Mouse (Mus musculus): Measurements from ENCODE around the gene Ezr. TPM values are rescaled to one million over a fixed set of nuclear protein-coding genes. Genes with fewer than 3 reads are reported as not detected.

The Ezr gene
- polyA plus RNA-seq, 1 experiment, result 10.2 TPM

DNA sequence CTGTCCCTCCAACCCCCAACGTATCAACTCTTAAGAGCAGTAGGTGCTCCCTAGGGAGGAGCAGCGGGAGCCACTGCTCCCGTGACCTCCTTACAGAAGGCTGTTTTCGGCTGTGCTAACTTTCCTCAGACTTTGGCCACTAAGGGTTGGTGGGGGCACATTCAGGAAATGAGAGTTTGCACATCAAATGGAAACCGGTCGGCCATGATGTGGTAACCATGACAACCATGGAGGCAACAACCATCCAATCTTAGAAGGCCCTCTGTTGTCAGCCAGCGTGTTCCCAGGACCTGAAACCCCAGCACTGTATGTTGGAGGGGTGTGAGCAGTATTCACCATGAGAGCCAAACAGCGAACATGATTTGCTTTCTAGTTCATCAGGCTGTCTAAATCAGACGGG is 7.4 kb downstream of the Ezr start:
- H3K27me3 ChIP-seq (ENCODE audit: control insufficient read depth), result no peaks in the 10 kb centered on the region
- H3K9me3 ChIP-seq (ENCODE audit: control insufficient read depth, low read length), result no peaks in the 10 kb centered on the region
- H3K4me3 ChIP-seq (replicated peaks), result no peak overlapping the region
- peaks cover 61% of the 10 kb centered on the region for H3K36me3 ChIP-seq (ENCODE audit: control insufficient read depth)
- peaks cover 72% of the 10 kb centered on the region for H3K4me1 ChIP-seq (ENCODE audit: control insufficient read depth)
- TF ChIP-seq TAL1 (IDR thresholded peaks at IDR 0.05; ENCODE audit: low read length), result no peak
- TF ChIP-seq GATA1 (IDR thresholded peaks at IDR 0.05; ENCODE audit: low read length), result no peak

DNA sequence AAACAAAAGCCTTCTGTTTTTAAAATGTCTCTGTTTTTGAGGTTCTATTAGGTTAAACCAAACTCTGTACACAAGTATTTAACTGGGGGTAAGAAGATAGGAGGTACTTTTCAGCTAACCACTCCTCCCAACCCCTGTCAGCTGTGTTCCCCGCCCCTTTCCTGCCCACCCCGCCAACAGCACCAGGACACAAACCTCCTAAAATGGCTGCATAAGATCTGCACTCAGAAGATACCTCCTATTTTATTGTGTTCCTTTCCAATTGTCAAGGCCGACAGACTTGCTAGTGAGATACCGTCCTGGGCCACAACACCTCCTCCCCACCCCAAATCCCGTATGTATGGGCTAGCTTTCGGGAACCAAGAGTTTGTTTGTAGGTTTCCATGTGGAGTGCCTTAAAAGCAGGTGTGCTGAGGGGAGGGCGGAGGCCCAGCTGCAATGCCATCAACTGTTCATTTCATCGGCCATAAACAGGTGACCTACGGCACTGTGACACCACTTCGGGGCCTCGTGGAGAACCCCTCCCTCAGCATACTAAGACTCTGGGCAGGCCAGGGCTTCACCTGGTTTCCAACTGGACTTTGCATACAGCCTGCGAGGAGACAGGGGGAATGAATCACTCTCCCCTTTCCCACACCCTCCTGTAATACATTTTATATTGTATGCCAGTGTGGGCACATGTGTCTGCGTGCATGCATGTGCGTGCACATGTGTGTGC is 9.2 kb downstream of the Ezr start:
- H3K4me1 ChIP-seq (ENCODE audit: control insufficient read depth), result peaks cover 64% of the 10 kb centered on the region
- no peaks in the 10 kb centered on the region for H3K27me3 ChIP-seq (ENCODE audit: control insufficient read depth)
- peaks cover 68% of the 10 kb centered on the region for H3K36me3 ChIP-seq (ENCODE audit: control insufficient read depth)
- H3K9me3 ChIP-seq (ENCODE audit: control insufficient read depth, low read length), result no peaks in the 10 kb centered on the region
- H3K4me3 ChIP-seq (replicated peaks), result no peak overlapping the region
- TF ChIP-seq GATA1 (IDR thresholded peaks at IDR 0.05; ENCODE audit: low read length), result no peak
- no peak for TF ChIP-seq TAL1 (IDR thresholded peaks at IDR 0.05; ENCODE audit: low read length)

DNA sequence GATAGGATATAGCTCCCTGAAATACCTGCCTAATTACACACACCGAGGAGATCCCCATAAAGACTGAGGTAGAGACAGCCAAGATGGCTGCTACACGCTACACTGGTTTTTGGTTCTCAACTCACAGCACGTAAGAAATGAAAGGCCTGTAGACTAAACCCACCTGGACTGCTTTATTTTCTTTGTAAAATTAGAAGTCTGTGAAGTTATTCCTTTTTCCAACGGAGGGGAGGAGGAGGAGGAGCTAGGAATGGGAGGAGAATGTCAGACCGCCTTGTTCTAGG is 10.2 kb downstream of the Ezr start:
- Histone ChIP-seq H3K27me3 (ENCODE audit: control insufficient read depth) (no peaks in the 10 kb centered on the region), H3K36me3 (ENCODE audit: control insufficient read depth) (peaks cover 70% of the 10 kb centered on the region), H3K9me3 (ENCODE audit: control insufficient read depth, low read length) (no peaks in the 10 kb centered on the region), H3K4me3 (replicated peaks) (no peak overlapping the region), H3K4me1 (ENCODE audit: control insufficient read depth) (peaks cover 65% of the 10 kb centered on the region)
- TF ChIP-seq TAL1 (IDR thresholded peaks at IDR 0.05; ENCODE audit: low read length) (no peak), GATA1 (IDR thresholded peaks at IDR 0.05; ENCODE audit: low read length) (no peak)

DNA sequence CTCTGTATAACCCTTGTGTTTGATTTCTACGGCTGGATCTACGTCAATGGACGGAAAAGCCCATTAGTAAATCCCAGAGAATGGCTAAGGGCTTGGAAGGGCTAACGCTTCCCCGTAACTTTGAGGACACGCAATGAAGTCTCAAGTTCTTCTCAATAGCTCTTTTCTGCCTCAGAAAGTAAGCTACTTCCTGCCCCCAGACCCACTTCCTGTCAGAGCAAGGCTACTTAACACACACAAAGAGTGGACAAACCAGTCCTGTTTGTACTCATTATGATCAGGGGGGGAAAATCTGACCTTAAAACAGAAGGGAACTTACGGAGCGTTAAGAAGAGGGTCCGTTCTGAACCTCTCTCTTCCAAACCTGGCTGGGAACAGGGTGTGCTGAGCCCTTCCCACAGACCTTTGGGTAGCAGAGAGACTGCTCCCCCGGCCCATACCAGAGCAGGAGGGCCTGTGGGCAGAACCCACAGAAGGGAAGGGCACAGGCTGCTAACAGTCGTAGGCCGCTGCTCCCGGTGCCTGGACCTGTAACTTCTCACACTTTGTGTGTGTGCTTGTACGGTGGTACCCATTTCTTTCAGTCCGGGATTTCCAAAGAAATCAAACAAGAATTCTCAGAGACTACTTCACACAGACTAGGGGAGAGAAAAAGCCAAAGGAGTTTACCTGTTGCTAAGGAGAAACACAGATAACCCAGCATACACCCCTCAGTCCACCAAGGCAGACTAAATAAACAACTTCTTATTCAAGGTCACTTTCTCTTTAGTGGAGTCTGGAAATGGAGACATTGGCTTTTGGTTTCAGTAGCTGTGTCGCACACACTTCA is 10.7 kb downstream of the Ezr start:
- no peaks in the 10 kb centered on the region for H3K27me3 ChIP-seq (ENCODE audit: control insufficient read depth)
- TF ChIP-seq GATA1 (IDR thresholded peaks at IDR 0.05; ENCODE audit: low read length), result no peak
- no peak for TF ChIP-seq TAL1 (IDR thresholded peaks at IDR 0.05; ENCODE audit: low read length)
- H3K4me3 ChIP-seq (replicated peaks), result no peak overlapping the region
- H3K4me1 ChIP-seq (ENCODE audit: control insufficient read depth), result peaks cover 62% of the 10 kb centered on the region
- peaks cover 67% of the 10 kb centered on the region for H3K36me3 ChIP-seq (ENCODE audit: control insufficient read depth)
- no peaks in the 10 kb centered on the region for H3K9me3 ChIP-seq (ENCODE audit: control insufficient read depth, low read length)

DNA sequence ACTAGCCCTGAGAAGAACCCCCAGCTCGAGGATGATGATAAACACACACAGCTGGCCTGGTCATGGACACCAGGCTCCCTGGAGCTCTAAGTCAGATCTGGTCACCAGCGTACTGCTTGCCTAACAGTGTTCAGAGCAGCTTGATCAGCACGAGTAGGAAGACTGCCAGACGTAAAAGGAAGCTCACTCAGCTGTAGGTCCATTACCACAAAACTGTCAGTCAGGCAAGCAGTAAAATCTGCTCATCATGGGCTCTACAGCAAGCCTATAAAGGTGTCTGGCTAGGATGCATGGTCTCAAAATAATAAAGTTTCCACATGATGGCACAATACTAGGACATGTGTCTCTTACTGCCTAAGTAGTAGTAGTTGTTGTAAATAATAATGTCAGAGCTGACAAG is 13.0 kb downstream of the Ezr start:
- Histone ChIP-seq H3K4me3 (replicated peaks) (no peak overlapping the region), H3K36me3 (ENCODE audit: control insufficient read depth) (peaks cover 58% of the 10 kb centered on the region), H3K4me1 (ENCODE audit: control insufficient read depth) (peaks cover 66% of the 10 kb centered on the region), H3K9me3 (ENCODE audit: control insufficient read depth, low read length) (no peaks in the 10 kb centered on the region), H3K27me3 (ENCODE audit: control insufficient read depth) (no peaks in the 10 kb centered on the region)
- no peak for TF ChIP-seq GATA1 (IDR thresholded peaks at IDR 0.05; ENCODE audit: low read length)
- TF ChIP-seq TAL1 (IDR thresholded peaks at IDR 0.05; ENCODE audit: low read length), result no peak

DNA sequence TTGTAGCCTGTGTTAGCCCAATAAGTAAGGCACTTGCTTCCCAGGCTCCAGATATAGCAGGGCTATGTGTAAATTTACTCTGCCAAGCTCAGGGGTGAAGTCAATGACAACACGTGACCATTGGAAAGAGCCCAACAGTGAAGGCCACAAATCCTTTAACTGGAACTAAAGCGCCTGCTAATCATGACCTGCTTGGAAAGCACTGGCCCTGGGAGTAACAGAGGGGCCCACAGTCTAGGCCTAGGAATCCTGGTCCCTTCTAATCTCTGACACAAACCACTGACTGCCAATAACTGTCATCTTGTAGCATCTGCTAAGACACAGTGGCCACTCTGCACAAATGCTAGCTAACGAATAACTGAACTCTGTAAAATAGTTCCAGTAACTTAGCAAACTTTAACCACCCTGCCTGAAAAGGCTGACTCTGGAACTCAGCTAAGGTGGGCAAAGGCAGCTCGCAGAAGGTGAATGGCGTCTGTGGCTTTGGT is 14.2 kb downstream of the Ezr start:
- Histone ChIP-seq H3K4me3 (replicated peaks) (no peak overlapping the region), H3K27me3 (ENCODE audit: control insufficient read depth) (no peaks in the 10 kb centered on the region), H3K36me3 (ENCODE audit: control insufficient read depth) (peaks cover 47% of the 10 kb centered on the region), H3K9me3 (ENCODE audit: control insufficient read depth, low read length) (no peaks in the 10 kb centered on the region), H3K4me1 (ENCODE audit: control insufficient read depth) (peaks cover 64% of the 10 kb centered on the region)
- no peak for TF ChIP-seq GATA1 (IDR thresholded peaks at IDR 0.05; ENCODE audit: low read length)
- no peak for TF ChIP-seq TAL1 (IDR thresholded peaks at IDR 0.05; ENCODE audit: low read length)

DNA sequence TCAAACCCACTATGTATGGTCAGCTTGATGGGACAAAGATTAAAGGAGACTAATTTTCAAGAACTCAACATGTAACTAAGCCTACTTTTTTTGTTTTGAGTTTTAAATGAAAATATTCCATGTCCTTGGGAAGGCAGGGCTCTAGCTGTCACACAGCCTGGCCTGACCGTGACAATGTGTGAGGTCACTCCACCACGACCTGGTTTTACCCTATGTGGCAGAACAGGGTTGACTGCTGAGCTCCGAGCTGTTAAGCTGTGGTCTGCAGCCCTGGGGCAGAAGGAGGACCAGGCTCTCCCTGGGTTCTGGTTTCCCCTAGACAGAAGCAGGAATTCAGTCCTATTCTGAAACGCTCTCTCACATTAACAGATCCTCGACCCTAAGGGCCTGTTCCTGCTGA is 14.8 kb downstream of the Ezr start:
- no peak for TF ChIP-seq TAL1 (IDR thresholded peaks at IDR 0.05; ENCODE audit: low read length)
- no peak for TF ChIP-seq GATA1 (IDR thresholded peaks at IDR 0.05; ENCODE audit: low read length)
- Histone ChIP-seq H3K27me3 (ENCODE audit: control insufficient read depth) (no peaks in the 10 kb centered on the region), H3K4me1 (ENCODE audit: control insufficient read depth) (peaks cover 62% of the 10 kb centered on the region), H3K36me3 (ENCODE audit: control insufficient read depth) (peaks cover 46% of the 10 kb centered on the region), H3K4me3 (replicated peaks) (no peak overlapping the region), H3K9me3 (ENCODE audit: control insufficient read depth, low read length) (no peaks in the 10 kb centered on the region)

DNA sequence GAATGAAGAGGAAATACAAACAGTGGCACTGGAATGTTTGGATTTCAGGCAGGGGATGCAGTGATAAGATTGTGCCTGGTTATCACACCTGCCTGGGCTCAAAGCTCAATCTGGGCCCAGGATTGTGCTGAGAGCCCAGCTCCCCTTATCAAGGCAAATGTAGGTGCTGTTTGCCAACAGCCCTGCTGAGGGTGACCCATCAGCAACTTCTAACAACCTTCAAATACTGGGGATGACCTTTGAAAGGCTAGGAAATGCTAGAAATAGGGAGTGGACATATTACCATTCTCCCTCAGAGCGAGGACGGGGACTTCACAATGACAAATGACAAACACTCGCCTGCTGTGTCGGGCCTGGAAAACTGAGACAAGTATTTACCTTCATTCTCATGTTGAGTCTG is 15.8 kb downstream of the Ezr start:
- TF ChIP-seq GATA1 (IDR thresholded peaks at IDR 0.05; ENCODE audit: low read length), result no peak
- no peak for TF ChIP-seq TAL1 (IDR thresholded peaks at IDR 0.05; ENCODE audit: low read length)
- H3K27me3 ChIP-seq (ENCODE audit: control insufficient read depth), result no peaks in the 10 kb centered on the region
- no peak overlapping the region for H3K4me3 ChIP-seq (replicated peaks)
- H3K4me1 ChIP-seq (ENCODE audit: control insufficient read depth), result peaks cover 62% of the 10 kb centered on the region
- H3K9me3 ChIP-seq (ENCODE audit: control insufficient read depth, low read length), result no peaks in the 10 kb centered on the region
- H3K36me3 ChIP-seq (ENCODE audit: control insufficient read depth), result peaks cover 39% of the 10 kb centered on the region

DNA sequence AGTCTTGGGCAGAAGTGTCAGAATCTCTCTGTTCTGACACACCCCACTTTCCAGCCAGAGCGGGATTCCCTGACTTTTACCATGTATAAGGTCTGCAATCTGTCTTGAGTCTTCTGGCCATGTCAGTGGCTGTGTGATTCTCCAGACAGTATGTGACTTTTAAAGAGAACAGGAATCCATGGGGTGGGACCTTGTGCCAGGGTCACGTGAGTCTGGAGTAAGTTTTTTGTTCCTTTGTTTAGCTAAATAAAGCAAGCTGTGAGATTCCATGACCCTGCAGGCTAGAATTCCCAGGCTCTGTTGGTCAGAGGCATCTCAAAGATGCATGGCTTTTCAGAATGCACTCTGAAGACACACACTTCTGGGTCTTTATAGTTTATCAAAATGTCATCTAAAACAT is 16.7 kb downstream of the Ezr start:
- H3K4me1 ChIP-seq (ENCODE audit: control insufficient read depth), result peaks cover 60% of the 10 kb centered on the region
- TF ChIP-seq TAL1 (IDR thresholded peaks at IDR 0.05; ENCODE audit: low read length), result no peak
- no peak for TF ChIP-seq GATA1 (IDR thresholded peaks at IDR 0.05; ENCODE audit: low read length)
- H3K36me3 ChIP-seq (ENCODE audit: control insufficient read depth), result peaks cover 30% of the 10 kb centered on the region

More for the DNA sequence above, 16.7 kb downstream of the Ezr start:
- no peaks in the 10 kb centered on the region for H3K9me3 ChIP-seq (ENCODE audit: control insufficient read depth, low read length)
- H3K4me3 ChIP-seq (replicated peaks), result no peak overlapping the region
- no peaks in the 10 kb centered on the region for H3K27me3 ChIP-seq (ENCODE audit: control insufficient read depth)
